Mouse (Mus musculus) lung, postnatal 4 days (tissue): ENCODE data around the gene Myom3.
A peak's percentile ranks its signal among the peaks of the same experiment; 100 is the strongest.

Experiments used
- DNase-seq, 2 experiments: peaks; one replicate each; pipeline ENCODE4 v3.0.0; 2021

Gene Myom3

DNA sequence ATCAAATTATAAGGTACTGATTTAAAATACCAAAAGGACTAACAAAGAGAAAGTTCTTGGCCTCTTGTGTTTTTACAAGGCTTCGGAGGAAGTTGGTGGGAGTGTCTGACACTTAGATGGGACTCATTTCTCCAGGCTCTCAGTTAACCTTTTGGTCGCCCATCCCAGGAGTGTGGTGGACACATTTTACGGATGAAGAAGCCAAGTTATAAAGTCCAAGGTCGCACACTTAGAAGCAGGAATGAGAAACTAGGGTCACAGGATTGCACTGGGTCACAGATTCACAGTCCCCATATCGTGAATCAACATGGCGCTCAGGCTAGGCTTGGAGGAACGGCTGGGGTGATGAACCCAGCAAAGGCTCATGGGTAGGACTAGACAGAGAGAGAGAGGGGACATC lies 2.1 kb downstream of the Myom3 start:
- no peak for DNase-seq

DNA sequence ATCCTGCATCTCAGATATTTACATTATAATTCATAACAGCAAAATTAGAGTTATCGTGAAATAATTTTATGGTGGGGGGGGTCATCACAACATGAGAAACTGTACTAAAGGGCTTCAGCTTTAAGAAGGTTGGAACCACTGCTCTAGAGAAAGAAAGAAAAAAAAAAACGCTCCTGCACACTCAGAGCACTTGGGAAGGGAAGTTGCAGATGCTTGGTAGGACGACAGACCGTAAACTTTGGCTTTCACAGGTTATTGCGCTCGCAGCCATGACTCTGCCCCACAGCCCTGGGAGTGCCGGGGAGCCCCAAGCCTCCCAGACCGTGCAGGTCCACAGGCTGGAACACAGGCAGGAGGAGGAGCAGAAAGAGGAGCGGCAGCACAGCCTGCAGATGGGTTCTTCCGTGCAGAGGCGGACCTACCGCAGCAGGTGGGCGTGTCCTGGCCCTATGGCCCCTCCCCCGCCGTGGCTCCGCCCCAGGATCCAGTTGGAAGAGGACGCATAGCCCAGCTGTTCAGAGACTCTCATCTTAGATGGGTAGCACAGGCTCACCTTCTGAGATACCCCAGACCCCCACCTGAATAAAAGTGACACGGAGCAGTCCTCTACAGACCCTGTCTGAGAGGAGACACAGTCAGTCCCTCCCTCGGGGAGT lies 2.9 kb downstream of the Myom3 start:
- DNase-seq: peak; percentile 74 to 83

DNA sequence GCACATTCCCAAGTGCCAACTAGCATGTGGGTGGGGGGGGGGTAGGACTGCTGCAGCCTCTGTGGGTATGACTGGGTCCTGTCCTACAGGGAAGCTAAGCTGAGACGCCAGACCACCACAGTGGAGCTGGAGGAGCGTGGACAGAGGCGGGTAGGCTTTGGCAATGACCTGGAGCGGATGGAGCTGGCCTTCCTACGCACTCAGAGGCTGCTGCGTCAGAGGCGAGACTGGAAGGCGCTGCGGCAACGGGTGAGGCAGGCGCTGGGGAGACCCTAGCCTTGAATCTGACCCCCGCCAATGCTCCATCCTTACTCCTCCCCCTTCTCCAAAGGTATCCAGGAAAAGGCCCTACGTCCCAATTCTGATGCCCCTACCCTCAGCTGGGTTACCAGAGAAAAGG lies 5.2 kb downstream of the Myom3 start:
- no peak for DNase-seq

DNA sequence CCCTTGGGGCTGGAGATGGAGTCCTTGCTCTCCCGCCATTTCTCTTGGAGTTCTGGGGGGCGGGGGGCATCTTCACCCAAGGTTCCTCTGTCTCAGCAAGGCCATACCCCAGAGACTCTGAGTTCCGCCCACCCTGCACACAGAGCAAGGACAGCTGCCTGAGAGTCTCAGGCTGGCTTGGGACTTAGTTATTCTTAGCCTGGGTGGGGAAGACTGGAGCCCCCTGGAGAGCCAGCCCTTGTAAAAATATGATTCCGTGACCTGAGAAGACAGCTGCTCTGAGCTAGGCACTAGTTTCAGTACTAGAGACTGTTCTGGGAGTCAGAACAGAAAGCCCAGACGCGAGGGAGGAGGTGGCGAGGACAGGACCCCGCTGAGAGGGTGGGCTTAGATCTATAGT lies 6.2 kb downstream of the Myom3 start:
- no peak for DNase-seq

DNA sequence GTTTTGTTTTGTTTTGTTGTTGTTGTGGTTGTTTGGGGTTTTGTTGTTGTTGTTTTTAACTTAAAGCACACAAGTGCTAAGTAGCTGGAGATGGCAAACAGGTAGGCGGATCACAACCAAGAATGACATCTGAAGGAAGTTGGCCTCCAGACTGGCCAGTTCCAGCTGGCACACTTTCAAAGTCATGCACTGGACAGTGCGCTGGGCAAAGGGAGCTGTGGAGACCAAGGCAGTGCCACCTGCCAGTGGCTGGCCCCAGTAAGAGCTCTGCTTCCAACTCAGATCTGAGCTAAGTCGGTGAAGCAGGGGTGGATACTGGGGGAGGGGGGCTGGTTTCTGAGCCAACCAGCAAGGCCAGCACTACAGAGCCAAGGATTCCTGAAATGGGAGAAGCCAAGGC lies 7.5 kb downstream of the Myom3 start:
- DNase-seq: no peak

DNA sequence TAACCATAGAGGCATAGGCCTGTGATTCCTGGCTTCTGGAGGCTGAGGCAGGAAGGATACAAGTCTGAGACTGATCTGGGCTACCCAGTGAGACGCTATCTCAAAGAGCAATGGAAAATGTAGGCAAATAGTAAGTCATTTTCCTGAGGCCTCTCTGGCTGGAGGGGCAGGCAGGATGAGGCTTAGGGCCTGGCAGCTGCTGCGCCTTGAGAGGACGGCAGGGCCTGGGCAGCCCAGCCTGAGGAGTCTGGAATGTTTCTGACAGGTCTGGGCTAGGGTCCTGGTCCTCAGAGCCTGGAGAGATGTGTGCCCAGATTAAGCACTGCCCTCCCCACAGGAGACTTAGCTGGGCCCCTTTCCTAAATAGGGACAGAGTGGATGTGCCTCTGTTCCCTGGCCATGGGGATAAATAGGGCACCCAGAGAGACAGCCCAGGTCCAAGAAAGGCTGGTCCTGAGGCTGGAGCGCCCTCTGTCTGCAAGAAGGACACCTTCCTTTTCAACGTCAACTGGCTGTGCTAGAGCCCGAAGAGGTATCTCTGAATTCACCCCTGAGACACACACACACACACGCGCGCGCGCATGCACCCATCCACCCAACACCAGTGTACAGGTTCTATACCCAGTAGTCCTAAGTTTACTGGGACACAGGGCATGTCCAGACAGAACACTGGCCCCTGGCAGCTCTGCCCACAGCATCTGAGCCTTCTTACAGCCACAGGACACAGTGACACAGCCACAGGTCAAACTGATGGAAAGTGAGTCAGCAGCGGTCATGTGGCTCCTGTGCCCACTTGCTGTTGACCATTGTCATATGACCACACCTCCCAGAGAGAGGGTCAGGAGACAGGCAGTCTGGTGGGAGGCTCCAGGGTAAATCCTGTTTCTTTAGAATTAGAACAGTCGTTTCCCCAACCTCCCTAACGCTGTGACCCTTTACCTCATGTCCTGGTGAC lies 9.3 kb downstream of the Myom3 start:
- DNase-seq: peak in 1 of 2 experiments; percentile 46

DNA sequence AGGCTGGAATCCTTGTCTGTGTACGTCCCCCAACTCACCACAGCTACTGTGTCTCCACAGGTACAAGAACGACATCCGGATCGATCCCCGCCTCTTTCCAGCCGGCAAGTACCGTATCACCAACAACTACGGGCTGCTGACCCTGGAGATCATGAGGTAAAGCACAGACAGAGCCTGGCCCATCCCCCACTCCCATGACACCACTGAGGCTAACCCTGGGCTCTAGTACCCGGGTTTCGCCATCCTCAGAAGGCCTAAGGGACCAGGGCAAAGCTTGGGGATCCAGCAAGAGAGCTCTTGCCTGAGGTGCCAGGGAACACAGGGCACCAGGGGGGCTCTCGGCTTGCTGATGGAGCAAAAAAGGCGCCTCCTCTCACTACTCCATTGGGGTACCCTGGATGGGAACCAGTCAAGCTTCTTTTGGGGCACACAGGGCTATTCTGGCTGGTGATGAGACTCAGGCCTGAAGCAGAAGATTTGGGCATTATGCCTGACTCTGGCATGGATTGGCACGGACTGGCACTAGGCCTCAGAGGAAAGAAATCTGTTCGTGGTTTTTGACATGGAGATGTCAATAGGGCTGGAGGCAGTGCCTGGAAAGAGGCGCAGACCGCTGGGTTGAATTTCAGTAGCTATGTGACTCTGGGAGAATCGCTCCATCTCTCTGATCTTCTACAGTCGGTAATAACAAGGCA lies 11.2 kb downstream of the Myom3 start:
- DNase-seq: no peak

DNA sequence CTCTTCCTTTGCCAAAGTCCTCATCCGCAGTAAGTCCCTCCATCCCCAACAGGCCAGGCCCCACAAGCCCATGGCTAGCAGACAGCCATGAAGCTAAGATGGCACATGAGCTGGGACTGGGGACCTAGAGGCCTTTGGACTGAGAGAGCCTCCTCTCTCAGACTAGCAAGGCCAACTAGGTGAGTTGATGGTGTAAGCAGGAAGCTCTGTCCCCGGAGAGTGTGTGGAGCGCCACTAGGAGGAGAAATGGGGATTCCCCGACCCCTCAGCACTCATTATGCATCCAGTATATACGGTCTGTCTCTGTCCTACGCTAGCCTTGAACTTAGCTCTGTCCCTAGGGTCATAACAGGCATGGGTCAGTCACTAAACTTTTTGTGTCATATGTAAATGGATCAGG lies 12.1 kb downstream of the Myom3 start:
- DNase-seq: no peak

DNA sequence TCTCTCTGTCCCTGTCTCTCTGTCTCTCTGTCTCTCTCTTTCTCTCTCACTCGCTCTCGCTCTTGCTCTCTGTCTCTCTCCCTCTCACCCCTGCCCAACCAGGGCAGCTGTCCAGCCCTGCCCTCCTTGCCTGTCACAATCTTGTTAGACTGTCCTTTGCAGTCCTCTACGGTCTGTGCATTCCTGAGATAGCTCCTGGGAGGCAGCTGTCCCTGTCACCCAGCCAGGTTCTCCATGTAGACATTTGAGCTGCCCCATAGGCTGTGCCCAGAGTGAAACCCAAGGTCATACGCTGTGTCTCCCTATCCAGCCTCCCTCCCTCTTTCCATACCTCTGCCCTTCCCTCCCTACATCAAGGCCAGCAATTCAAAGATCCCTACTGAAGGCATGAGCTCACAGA lies 13.2 kb downstream of the Myom3 start:
- no peak for DNase-seq

DNA sequence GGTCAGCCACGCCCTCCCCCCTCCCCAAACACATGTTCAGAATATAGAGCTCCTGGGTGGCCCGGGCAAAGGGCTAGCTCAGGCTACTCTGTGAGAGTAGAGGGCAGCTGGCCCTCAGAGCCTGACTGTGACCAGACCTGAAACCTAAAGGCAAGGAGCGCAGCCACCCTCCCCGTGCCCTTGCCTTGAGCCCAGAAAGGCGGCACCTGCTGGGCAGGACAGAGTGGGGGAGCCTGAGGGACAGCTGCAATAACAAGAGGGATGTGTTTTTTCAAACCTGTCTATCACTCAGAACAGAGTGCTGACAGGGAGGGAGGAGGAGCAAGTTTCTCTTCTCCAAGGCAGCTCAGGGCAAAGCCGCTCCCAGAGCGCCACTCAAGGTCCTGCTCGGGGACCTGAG lies 15.0 kb downstream of the Myom3 start:
- DNase-seq: no peak

DNA sequence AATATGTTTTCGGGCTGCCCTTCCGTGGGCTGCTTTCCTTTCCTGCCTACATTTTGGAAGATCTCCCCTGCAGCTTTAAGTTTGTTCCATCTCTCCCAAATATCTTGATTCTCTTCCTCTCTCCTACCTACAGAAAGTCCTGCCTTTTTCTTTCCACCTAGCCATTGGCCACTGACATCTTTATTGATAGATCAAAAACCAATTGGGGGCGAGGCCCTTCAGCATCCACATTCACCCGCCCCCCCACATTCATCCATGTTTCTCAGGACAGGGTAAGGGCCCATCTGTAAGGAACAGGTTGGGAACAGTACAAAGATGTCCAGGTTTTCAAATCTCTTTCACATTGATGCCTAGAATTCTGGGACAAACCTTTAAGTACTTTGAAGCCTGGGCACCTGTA lies 17.3 kb downstream of the Myom3 start:
- DNase-seq: no peak

DNA sequence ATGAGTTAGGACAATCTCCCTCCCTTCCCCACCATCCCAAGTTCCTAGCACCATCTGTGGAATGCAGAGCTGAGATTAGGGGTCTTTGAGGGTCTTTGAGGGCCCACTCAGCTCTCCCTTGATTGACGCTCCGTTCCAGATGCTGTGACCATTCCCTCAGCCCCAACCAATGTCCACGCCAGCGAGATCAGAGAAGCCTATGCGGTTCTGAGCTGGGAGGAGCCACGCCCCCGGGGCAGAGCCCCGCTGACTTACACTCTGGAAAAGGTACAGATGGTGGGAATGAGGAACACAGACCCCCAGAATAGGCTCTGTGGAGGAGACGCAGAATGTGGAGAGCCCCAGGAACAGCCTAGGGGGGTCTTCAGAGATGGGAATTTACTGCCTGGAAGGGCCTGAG lies 20.1 kb downstream of the Myom3 start:
- DNase-seq: no peak

DNA sequence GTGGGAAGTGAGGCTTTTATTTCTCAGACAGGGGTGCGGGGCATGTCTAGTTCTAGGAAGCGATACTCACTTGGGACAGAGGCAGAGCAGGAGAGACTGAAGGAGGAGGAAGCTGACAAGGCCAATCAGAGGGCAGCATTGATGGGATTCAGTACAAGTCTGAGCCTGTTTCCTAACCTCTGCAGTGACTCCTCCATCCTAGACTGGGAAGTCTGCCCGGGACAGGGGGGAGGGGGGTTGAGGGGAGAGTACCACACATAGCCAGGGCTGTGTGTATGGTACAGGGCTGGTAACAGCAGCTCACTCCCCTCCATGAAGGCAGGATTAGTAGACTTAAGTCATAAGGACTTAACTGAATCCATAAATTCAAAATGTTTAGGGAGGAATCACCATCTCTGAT lies 20.7 kb downstream of the Myom3 start:
- DNase-seq: no peak

DNA sequence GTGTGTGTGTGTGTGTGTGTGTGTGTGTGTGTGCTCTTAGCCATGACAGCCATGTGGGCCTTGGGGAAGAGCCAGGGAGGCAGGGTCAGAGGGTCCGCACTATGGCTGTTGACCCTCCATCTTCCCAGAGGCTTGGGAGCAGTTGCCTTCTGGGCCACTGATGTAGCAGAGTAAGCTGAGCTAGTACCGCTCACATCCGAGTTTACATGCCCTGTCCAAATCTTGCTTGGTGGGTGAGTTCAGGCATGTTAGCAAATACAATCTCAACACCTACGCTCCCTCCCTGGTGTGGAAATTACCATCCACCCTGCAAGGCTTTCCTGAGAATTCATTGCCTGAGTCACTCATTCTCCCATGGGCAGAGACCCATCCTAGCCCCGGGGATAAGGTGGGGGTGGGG lies 21.8 kb downstream of the Myom3 start:
- no peak for DNase-seq

DNA sequence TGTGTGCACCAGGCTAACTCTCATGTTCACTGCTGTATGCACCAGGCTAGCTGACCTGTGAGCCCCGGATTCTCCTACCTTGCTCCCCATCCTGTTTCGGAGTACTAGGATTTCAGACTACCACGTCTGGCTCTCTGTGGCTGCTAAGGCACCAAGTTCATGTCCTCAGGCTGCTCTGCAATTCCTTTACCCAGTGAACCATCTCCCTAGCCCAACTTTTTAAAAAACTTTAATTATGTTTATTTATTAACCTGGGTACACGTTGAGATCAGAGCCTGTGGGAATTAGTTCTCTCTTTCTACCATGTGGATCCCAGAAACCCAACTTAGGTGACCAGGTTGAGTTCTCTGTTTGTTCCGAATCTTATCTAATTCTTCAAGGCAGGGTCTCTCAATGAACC lies 27.1 kb downstream of the Myom3 start:
- no peak for DNase-seq

DNA sequence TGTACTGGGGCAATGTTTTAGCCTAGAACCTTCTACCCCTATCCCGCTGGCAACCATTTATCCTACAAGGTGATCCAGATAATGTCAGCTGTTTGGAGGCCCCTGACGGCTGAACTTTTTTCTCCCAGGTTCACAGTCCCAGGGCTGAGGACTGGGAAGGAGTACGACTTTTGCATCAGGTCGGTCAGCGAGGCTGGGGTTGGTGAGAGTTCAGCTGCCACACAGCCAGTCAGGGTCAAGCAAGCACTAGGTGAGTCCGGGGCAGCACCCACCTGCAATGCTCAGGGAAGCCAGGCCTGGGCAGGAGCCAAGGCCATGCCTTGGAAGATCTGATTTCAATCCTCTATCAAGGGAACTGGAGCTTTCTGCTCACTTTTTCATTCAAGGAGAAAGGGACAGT lies 27.8 kb downstream of the Myom3 start:
- no peak for DNase-seq

DNA sequence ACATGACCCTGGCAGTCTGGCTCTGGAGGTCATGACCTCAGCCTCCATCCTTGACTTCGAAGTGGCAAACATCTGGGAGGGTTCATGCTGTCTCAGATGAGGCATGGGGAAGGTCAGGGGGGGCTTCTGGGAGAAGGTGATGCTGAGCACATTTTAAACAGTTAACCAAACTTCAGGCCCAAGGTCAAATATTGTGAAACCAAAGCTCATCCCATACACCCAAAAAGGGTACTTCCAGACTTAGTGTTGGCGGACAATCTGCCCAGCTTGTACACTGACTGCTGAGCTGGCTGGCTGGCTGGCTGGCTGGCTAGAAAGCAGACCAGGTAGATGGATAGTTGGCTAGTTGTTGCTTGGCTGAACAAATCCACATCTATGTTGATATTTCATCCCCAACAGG lies 29.6 kb downstream of the Myom3 start:
- no peak for DNase-seq

DNA sequence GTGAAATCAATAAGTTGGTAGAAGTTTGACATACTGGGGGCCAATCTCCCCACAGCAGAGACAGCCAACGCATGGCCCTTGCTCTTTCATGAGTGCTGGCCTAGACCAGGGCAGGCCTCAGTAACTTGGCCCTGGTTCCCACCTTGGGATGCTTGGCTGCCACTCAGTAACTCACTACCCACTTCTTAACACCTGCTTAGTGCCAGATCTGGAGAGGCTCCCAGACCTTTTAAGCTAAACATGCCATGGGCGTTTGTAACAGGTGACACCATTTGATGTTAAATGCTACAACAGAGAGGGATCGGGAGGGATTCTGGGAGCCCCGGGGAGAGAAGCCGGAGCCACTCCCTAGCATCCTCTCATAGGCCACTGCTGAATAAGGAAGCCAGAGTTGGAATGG lies 33.3 kb downstream of the Myom3 start:
- DNase-seq: no peak

DNA sequence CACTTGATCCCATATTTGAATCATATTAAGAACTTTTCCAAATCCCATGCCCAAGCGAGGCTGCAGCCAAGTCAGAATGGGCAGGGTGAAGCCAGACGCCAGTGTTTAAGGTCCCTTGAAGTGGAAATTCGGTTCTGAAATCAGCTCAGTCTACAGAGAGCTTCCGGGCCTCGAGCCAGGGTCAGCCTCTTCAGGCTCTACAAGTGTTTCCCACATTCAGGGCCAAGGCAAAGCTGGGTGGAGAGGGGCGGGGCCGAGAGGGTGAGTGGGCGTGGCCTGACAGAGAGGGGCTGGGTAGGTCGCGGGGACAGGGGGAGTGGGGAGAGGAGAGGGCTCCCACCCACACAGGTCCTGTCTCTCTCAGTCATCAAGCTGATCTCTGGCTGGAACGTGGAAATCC lies 38.4 kb downstream of the Myom3 start:
- DNase-seq: peak; percentile 83 to 88

DNA sequence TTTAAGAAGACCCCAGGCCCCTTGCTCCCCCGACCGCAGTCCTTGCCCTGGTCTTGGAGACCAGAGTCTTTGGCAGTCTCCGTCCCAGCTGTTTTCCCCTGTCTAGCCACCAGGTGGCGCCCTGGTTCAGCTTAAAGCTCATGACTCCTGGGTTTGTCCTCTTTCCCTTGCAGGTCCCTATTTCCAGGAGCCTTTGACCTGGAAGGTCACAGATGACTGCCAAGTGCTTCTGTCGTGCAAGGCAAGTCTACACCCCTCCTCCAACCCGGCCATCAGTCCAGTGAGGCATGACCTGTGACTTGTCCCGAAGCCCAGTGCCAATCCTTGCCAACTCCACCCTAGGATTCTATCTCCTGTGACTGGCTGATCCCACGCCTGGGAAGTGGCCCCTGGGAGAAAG lies 42.0 kb downstream of the Myom3 start:
- DNase-seq: peak; percentile 84 to 91

DNA sequence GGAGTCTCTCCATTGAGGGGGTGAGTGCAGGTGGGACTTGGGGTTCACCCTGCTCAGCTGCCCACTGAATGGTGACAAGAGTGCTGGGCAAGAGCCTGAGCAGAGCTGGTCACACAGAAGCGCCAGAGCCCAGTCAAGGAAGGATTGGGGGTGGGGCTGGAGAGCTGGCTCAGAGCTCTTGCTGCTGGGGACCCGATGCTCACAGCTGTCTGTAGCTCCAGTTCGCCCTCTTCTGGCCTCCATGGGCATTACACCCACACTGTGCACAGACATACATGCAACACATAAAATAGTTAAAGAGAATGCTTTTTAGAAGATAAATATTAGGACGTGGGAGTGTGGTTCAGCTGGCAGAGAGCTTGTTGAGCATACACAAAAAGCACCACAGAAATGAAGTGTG lies 43.8 kb downstream of the Myom3 start:
- peak; percentile 35 to 38 for DNase-seq

DNA sequence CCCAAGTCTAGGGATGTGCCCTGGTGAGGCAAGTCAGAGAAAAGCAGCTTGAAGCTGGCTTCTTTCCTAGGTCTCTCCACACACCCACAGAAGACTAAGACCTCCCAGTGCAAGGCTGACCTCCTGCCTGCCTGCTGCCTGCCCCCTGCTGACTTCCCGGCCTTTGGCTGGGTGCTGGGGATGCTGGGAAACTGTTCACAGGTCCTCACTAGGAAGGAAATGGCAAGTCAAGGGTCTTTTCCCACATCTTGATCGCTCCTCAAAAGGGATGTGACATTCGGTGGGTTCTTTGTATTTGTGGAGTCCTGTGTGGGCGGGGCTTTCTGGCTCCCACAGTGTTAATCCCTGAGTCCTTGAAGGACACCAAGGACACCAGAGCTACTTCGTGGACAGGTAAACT lies 44.7 kb downstream of the Myom3 start:
- DNase-seq: no peak

DNA sequence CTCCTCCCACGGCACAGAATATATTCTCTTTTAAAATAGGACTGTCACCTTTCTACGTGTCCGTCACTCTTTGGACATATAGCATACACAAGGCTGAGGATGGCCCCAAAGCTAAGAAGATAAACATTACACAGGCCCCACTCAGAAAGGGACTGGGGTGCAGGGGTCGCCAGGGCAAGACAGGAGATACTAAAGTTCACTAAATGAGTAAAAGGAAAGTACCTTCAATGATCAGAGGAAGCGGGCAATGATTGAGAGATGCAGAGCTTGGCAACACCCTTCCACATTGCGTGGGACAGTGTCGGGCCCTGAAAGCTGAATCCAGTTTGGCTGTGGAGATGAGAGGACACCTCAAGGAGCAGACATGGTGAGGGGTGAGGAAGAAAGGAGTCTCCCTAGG lies 55.4 kb downstream of the Myom3 start:
- no peak for DNase-seq
